Mouse (Mus musculus) lung, adult 2 months (tissue): ENCODE measurements around the gene Tmcc1. TPM values are rescaled to one million over a fixed set of nuclear protein-coding genes. Genes with fewer than 3 reads are reported as not detected.

ENCODE experiments used
- DNase-seq: peaks from one replicate; pipeline ENCODE4 v3.0.0; 2022
- H3K4me1 ChIP-seq: fragments of 200-500 bp; 2 replicates; pipeline ENCODE4 v1.6.1; 2011; ENCODE audit warnings: low read length; ENCODE audit not compliant: control insufficient read depth, insufficient read depth
- H3K4me3 ChIP-seq: fragments of 200-500 bp; replicated peaks from 2 replicates; pipeline ENCODE3; 2011; ENCODE audit warnings: low read depth, mild to moderate bottlenecking, control low read depth, low read length; ENCODE audit errors: extremely low read depth
- CTCF ChIP-seq: fragments of 200-500 bp; IDR thresholded peaks from 2 replicates; pipeline ENCODE4 v1.5.1; 2011; ENCODE audit warnings: mild to moderate bottlenecking, low read length, control low read depth; ENCODE audit not compliant: insufficient read depth
- POLR2A ChIP-seq: fragments of 200-500 bp; IDR thresholded peaks from 2 replicates; pipeline ENCODE4 v1.6.1; 2011; ENCODE audit warnings: low read depth, mild to moderate bottlenecking, control low read depth, low read length, borderline replicate concordance; ENCODE audit errors: extremely low read depth
- WGBS: fragments of 180-500 bp; shearing (Covaris S2); methylation state at CpG from one replicate; pipeline ENCODE4 v1.1.7; 2018; 5-methylcytosine and 5-hydroxymethylcytosine counted together
- polyA plus RNA-seq: library from polyadenylated mRNA; depleted of rRNA; stranded (reverse); fragments of >200 nt; gene quantifications from 2 replicates; pipeline ENCODE4 v1.2.3, GENCODE M21; 2012

Tmcc1 gene
- polyA plus RNA-seq, 1 experiment, result 16.0 TPM

DNA sequence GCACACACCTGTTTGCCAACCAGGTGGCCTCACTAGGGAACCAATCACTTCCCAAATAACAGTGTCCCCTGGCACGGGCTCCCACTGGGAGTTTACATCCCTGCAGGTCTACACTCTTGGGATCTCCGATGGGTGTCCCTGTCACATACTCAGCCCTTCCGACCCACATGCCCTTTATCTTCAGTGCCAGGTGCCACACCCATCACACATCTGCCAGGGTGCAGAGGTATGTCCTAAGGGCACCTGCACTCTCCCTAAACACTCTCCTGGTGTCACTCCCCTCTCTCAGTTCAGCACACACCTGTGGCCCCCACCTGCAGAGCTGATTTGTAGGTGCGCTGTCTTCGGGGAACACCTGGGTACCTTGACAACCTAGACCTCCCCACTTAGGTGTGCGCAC, 200.3 kb downstream of the Tmcc1 start:
- WGBS, result 34% methylated on average over 6 of the region's 6 CpGs
- peak overlapping the region; percentile 72 for H3K4me3 ChIP-seq
- H3K4me1 ChIP-seq, result peaks cover 37% of the 10 kb centered on the region
- no peak for DNase-seq
- TF ChIP-seq CTCF (no peak), POLR2A (no peak)

DNA sequence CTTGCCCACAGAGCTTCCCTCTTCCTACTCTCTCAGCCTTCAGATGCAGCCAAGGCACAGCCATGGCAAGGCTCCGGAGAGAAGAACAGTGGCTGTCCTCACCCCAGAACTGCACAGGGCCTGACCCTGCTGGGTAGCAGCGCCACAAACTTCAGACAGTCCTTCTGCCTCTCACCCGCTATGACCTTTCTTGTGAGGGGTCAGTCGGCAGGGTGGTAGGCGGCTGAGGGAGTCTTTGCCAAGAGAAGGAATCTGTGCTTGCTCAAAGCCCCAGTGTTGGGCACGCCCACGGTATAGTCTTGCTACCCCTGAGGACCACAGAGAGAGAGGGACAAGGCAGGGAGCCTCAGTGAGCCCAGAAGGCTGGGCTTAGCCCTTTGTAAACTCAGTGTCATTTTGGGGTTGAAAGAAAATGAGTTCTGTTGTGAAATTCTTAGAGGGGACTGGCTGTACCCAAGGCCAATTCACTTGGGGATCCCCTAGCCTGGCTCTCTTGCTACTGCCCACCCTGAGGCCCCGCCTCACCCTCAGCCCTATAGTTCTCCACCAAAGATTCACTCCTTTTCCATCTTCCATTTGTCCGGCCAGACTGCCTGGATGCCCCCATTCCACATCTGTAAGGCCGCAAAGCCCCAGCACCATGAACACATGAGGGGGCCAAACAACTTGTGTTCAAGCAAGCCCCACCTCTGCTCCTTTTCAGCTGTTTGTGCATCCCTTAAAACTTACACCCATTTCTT, 201.2 kb downstream of the Tmcc1 start:
- no peak for TF ChIP-seq POLR2A
- TF ChIP-seq CTCF, result no peak
- Histone ChIP-seq H3K4me3 (peak overlapping the region; percentile 63), H3K4me1 (peaks cover 46% of the 10 kb centered on the region)
- 23% methylated on average over 10 of the region's 10 CpGs for WGBS
- no peak for DNase-seq

DNA sequence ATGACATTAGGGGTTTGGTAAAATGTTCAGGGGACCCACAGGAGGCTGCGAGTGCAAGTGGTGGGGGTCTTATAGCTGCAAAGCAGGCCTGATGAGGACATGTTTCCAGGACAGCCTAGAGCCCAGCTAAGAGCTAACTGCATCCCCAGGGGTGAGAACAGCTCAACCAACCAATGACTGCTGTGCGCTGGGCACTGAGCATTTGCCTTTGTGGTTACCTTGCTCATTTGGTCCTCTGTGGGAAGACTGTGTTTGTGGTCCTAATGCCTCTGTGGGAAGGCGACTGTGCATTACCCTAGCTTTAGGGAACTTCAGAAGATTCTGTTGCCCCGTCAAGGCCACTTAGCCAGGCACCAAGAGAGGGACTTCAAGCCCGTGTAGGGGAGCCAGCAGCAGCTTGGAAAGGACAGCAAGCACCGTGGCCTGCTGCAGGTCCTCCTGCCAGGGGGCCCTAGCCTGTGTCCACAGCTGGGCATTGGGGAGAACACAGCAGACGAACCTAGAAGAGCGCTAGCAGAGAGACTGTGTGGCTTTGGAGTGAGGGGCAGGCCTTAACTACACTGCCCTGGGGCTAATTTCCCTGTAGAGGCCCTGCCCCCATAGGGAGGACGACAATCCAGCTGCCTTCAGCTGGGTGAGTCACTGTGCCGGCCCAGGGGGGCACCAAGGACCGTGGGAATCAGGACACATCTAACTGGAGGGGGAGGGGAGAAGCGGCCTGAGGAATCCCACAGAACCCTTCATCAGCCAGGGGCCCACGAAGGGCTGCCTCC, 202.0 kb downstream of the Tmcc1 start:
- peak overlapping the region; percentile 63 for H3K4me3 ChIP-seq
- WGBS, result 29% methylated on average over 13 of the region's 13 CpGs
- no peak for DNase-seq
- no peak for TF ChIP-seq CTCF
- TF ChIP-seq POLR2A, result no peak
- H3K4me1 ChIP-seq, result peaks cover 48% of the 10 kb centered on the region

DNA sequence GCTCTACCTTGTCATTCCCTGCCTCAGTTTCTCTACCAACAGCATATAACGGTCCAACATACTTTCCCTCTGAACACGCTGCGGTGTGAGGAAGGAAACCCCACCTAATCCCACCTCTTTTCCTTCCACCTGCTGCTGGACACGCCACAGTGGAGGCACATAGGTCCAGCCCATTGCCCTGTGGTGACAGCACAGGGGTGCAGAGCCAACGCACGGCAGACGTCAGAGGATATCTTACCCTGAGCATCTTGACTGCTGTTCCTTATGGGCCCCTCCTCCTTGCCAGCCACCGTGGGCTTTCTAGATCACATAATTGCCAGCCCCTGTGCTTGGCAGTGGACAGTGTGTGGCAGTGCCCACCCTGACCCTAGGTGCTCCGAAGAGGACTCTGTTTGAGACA, 202.8 kb downstream of the Tmcc1 start:
- DNase-seq, result no peak
- Histone ChIP-seq H3K4me3 (peak overlapping the region; percentile 16), H3K4me1 (peaks cover 47% of the 10 kb centered on the region)
- WGBS, result 44% methylated on average over 9 of the region's 9 CpGs
- TF ChIP-seq POLR2A, result no peak
- no peak for TF ChIP-seq CTCF

GRCm38 (mm10) chr6:115990056-115990455, 203.2 kb downstream of the Tmcc1 start:
- Histone ChIP-seq H3K4me1 (peaks cover 48% of the 10 kb centered on the region), H3K4me3 (no peak overlapping the region)
- WGBS, result 56% methylated on average over 3 of the region's 3 CpGs
- TF ChIP-seq POLR2A, result no peak
- TF ChIP-seq CTCF, result no peak
- no peak for DNase-seq

GRCm38 (mm10) chr6:115989607-115990006, 203.7 kb downstream of the Tmcc1 start:
- Histone ChIP-seq H3K4me1 (peaks cover 52% of the 10 kb centered on the region), H3K4me3 (no peak overlapping the region)
- DNase-seq, result no peak
- 51% methylated on average over 4 of the region's 4 CpGs for WGBS
- no peak for TF ChIP-seq POLR2A
- no peak for TF ChIP-seq CTCF

DNA sequence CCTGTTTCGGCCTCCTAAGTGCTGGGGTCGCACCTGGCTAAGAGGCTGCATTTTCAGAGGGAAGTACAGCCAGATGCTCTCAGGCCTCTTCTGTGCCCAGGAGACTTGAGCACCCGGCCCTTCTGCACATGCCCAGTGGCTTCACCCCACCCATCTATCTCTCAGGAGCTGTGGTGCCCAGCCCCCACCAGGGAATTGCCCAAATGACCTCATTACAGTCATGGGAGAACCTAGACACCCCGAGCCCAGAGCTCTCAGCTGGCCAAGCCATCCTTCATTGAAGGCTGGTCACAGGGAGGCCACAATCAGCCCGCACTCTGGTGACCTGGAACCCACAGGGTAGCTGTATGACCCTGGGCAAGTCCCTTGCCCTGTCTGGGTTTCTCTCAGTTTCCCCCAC, 204.3 kb downstream of the Tmcc1 start:
- Histone ChIP-seq H3K4me1 (peaks cover 53% of the 10 kb centered on the region), H3K4me3 (no peak overlapping the region)
- no peak for DNase-seq
- TF ChIP-seq POLR2A, result no peak
- no peak for TF ChIP-seq CTCF
- WGBS, result 56% methylated on average over 5 of the region's 5 CpGs

DNA sequence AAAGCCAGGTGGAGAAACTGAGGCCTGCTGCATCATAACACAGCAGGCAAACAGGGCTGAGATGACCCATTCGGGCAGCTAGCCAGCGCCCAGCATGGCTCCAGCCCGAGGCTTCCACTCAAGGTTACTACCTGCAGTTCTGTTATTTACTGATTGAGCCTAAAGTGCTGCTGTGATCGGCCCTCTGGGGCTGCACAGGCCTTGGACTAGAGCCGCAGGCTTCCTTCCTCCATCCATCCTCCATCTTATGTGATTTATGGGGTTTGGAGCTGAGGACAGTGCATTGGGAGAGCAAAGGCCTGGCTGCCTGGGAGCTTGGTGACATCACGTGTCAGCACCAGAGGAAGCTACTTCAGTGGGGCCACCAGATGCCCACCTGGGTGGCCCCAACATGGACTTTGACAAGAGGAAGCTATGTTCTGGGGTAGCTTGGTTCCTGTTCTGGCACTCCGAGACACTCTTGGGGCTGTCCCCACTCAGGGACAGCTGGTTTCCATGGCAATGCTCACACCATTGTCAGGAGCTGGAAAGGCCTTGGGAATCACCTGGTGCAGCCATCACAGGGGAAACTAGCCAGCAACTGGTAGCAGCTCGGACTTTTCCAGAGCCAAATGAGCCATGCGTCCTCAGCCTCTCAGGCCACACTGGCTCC, 206.1 kb downstream of the Tmcc1 start:
- Histone ChIP-seq H3K4me1 (peaks cover 57% of the 10 kb centered on the region), H3K4me3 (no peak overlapping the region)
- no peak for TF ChIP-seq POLR2A
- 45% methylated on average over 9 of the region's 9 CpGs for WGBS
- DNase-seq, result no peak

DNA sequence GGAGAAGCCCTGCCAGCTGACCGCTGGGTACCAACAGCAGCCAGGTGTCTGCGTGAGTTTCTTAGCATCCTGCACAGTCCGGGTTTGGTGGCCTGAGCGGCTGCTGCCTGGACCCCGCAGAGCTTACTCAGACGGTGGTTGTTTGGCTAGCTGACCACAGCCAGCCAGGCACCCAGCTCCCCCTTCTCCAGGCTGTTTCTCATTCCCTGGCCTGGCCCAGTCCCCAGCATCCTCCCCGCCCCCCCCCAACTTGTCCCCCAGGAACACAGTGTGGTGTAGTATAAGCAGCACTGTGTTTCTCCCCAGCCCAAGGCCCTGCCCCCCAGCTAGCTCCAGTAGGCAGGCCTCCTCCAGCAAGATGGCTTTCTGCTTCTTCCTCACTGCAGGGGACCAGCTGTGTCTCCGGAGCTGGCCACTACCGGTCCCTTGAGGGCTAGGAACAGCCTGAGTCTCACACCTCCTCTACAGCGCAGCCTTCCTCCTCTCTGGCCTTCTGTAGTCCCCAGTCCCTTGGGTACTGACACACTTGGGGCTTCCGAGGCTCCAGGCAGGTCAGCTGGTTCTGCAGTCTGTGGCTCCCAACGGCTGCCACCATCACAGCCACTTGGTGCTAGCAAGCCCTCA, 206.7 kb downstream of the Tmcc1 start:
- DNase-seq, result no peak
- Histone ChIP-seq H3K4me1 (peaks cover 57% of the 10 kb centered on the region), H3K4me3 (no peak overlapping the region)
- WGBS, result 56% methylated on average over 12 of the region's 12 CpGs
- TF ChIP-seq CTCF, result no peak
- no peak for TF ChIP-seq POLR2A

GRCm38 (mm10) chr6:115985622-115986021, 207.7 kb downstream of the Tmcc1 start:
- WGBS, result 43% methylated on average over 9 of the region's 9 CpGs
- no peak overlapping the region for H3K4me3 ChIP-seq
- no peak for TF ChIP-seq CTCF
- TF ChIP-seq POLR2A, result no peak
- peaks cover 51% of the 10 kb centered on the region for H3K4me1 ChIP-seq
- DNase-seq, result no peak
